Mouse (Mus musculus) liver, adult 2 months (tissue): ENCODE measurements around the gene Trpm6.

ENCODE experiments used
- CTCF ChIP-seq: fragments of 200-500 bp; IDR thresholded peaks from 2 replicates; pipeline ENCODE4 v1.5.1; 2011; ENCODE audit warnings: low read depth, low read length, control low read depth
- POLR2A ChIP-seq: fragments of 200-500 bp; IDR thresholded peaks from 2 replicates; pipeline ENCODE4 v1.6.1; 2011; ENCODE audit warnings: low read length, control low read depth; ENCODE audit not compliant: insufficient read depth; ENCODE audit errors: extremely low read depth

DNA sequence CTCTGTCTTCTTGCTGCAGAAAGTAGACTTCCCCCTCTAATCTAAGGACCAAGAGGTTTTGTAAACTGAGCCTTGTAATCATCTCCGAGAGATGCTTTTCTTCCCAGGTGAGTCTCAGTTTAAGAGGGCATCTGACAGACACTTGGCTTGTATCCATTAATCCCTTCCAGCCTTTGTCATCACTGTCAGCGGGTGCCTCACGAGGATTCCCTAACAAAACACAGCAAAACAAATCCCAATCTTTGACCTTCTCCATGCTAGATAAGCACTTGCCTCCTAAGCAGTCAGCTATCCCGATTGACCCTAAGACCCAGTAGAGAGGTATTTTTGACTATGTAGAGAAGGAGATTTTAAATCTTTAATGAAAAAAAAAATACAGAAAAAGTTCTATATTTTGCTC lies 7.9 kb downstream of the Trpm6 start:
- TF ChIP-seq POLR2A = no peak
- TF ChIP-seq CTCF = no peak
